Mouse (Mus musculus) MEL (cell line): Measurements from ENCODE around the gene Tln2. TPM values are rescaled to one million over a fixed set of nuclear protein-coding genes. Genes with fewer than 3 reads are reported as not detected.

ENCODE experiments used
- DNase-seq: peaks from one replicate; pipeline ENCODE4 v3.0.0; 2011; ENCODE audit warnings: low read depth, low spot score
- H3K27ac ChIP-seq: 2 replicates; pipeline ENCODE4 v1.5.1; 2012; ENCODE audit warnings: low read depth, mild to moderate bottlenecking, control low read depth, low read length, moderate library complexity; ENCODE audit not compliant: control insufficient read depth
- H3K27me3 ChIP-seq, 2 experiments: fragments of 150-350 bp in 1 of 2; sonication (generic) in 1 of 2; 2 replicates each; pipeline ENCODE4 v1.6.1; 2012; ENCODE audit warnings: low read length in 2 of 2, mild to moderate bottlenecking in 2 of 2, improper control_type of control experiment in 1 of 2, moderate library complexity in 1 of 2; ENCODE audit not compliant: insufficient read depth in 2 of 2, control insufficient read depth in 1 of 2
- H3K36me3 ChIP-seq, 2 experiments: 2 replicates each; pipeline ENCODE4 v1.6.1; 2012 to 2014; ENCODE audit warnings: low read length in 2 of 2, improper control_type of control experiment in 1 of 2, inconsistent platforms in 1 of 2, mild to moderate bottlenecking in 1 of 2; ENCODE audit not compliant: insufficient read depth in 2 of 2, control insufficient read depth in 1 of 2
- H3K4me1 ChIP-seq, 2 experiments: fragments of 150-350 bp in 1 of 2; sonication (generic) in 1 of 2; 2 replicates each; pipeline ENCODE4 v1.6.1; 2012; ENCODE audit warnings: low read length in 2 of 2, improper control_type of control experiment in 1 of 2, mild to moderate bottlenecking in 1 of 2; ENCODE audit not compliant: insufficient read depth in 2 of 2, control insufficient read depth in 1 of 2
- H3K4me3 ChIP-seq, 2 experiments: fragments of 150-350 bp in 1 of 2; sonication (generic) in 1 of 2; 2 replicates each; pipeline ENCODE4 v1.5.1; 2012; ENCODE audit warnings: low read depth in 2 of 2, low read length in 2 of 2, mild to moderate bottlenecking in 2 of 2, moderate library complexity in 2 of 2, control low read depth in 1 of 2, improper control_type of control experiment in 1 of 2; ENCODE audit not compliant: control insufficient read depth in 1 of 2, insufficient read depth in 1 of 2
- H3K79me2 ChIP-seq: 2 replicates; pipeline ENCODE4 v1.6.1; 2012; ENCODE audit warnings: mild to moderate bottlenecking, low read length, moderate library complexity; ENCODE audit not compliant: control insufficient read depth, poor library complexity, insufficient read depth
- H3K9ac ChIP-seq: 2 replicates; pipeline ENCODE4 v1.6.1; 2012; ENCODE audit warnings: low read depth, mild to moderate bottlenecking, control low read depth, low read length, moderate library complexity; ENCODE audit not compliant: control insufficient read depth, poor library complexity, severe bottlenecking
- H3K9me3 ChIP-seq: fragments of 150-350 bp; sonication (generic); replicated peaks from 2 replicates; pipeline ENCODE4 v1.6.1; 2012; ENCODE audit warnings: mild to moderate bottlenecking, low read length, improper control_type of control experiment, moderate library complexity; ENCODE audit not compliant: insufficient read depth
- BHLHE40 ChIP-seq: IDR thresholded peaks from 2 replicates; pipeline ENCODE4 v1.6.1; 2012; ENCODE audit warnings: low read depth, mild to moderate bottlenecking, inconsistent platforms, low read length, improper control_type of control experiment, borderline replicate concordance
- HCFC1 ChIP-seq: IDR thresholded peaks from 2 replicates; pipeline ENCODE4 v1.6.1; 2012; ENCODE audit warnings: low read depth, mild to moderate bottlenecking, inconsistent platforms, low read length, improper control_type of control experiment, moderate library complexity
- MAX ChIP-seq: IDR thresholded peaks from 2 replicates; pipeline ENCODE4 v1.6.1; 2011; ENCODE audit warnings: low read length, improper control_type of control experiment
- MAZ ChIP-seq: IDR thresholded peaks from 2 replicates; pipeline ENCODE4 v1.6.1; 2012; ENCODE audit warnings: low read depth, mild to moderate bottlenecking, inconsistent platforms, low read length, improper control_type of control experiment
- MEF2A ChIP-seq: IDR thresholded peaks from 2 replicates; pipeline ENCODE4 v1.6.1; 2014; ENCODE audit warnings: low read depth, mild to moderate bottlenecking, inconsistent platforms, low read length, improper control_type of control experiment; ENCODE audit not compliant: poor library complexity, insufficient replicate concordance, severe bottlenecking; ENCODE audit errors: extremely low read depth
- MXI1 ChIP-seq: IDR thresholded peaks from 2 replicates; pipeline ENCODE4 v1.6.1; 2011; ENCODE audit warnings: mild to moderate bottlenecking, low read depth, low read length, improper control_type of control experiment
- MYB ChIP-seq: IDR thresholded peaks from 2 replicates; pipeline ENCODE4 v1.6.1; 2011; ENCODE audit warnings: mild to moderate bottlenecking, low read depth, low read length, improper control_type of control experiment
- MYC ChIP-seq: IDR thresholded peaks from 2 replicates; pipeline ENCODE4 v1.6.1; 2011; ENCODE audit warnings: low read depth, mild to moderate bottlenecking, low read length, improper control_type of control experiment, moderate library complexity
- NRF1 ChIP-seq: IDR thresholded peaks from 2 replicates; pipeline ENCODE4 v1.6.1; 2014; ENCODE audit warnings: low read depth, mild to moderate bottlenecking, inconsistent platforms, low read length, improper control_type of control experiment, moderate library complexity; ENCODE audit not compliant: poor library complexity, insufficient read depth, severe bottlenecking
- POLR2AphosphoS2 ChIP-seq: IDR thresholded peaks from 2 replicates; pipeline ENCODE4 v1.6.1; 2011; ENCODE audit warnings: low read length, improper control_type of control experiment
- RCOR1 ChIP-seq: IDR thresholded peaks from 2 replicates; pipeline ENCODE4 v1.6.1; 2012; ENCODE audit warnings: low read depth, mild to moderate bottlenecking, inconsistent platforms, low read length, improper control_type of control experiment
- SIN3A ChIP-seq: IDR thresholded peaks from 2 replicates; pipeline ENCODE4 v1.6.1; 2012; ENCODE audit warnings: low read length, improper control_type of control experiment, inconsistent platforms
- SMC3 ChIP-seq: IDR thresholded peaks from 2 replicates; pipeline ENCODE4 v1.6.1; 2011; ENCODE audit warnings: low read depth, low read length, improper control_type of control experiment
- TBP ChIP-seq: IDR thresholded peaks from 2 replicates; pipeline ENCODE4 v1.8.0; 2011; ENCODE audit warnings: low read depth, low read length, improper control_type of control experiment
- ZC3H11A ChIP-seq: IDR thresholded peaks from 2 replicates; pipeline ENCODE4 v1.6.1; 2012; ENCODE audit warnings: low read depth, mild to moderate bottlenecking, inconsistent platforms, low read length, improper control_type of control experiment
- ZKSCAN1 ChIP-seq: IDR thresholded peaks from 2 replicates; pipeline ENCODE4 v1.6.1; 2012; ENCODE audit warnings: low read depth, mild to moderate bottlenecking, inconsistent platforms, low read length, improper control_type of control experiment, moderate library complexity
- ZNF384 ChIP-seq: IDR thresholded peaks from 2 replicates; pipeline ENCODE4 v1.6.1; 2012; ENCODE audit warnings: low read depth, mild to moderate bottlenecking, inconsistent platforms, low read length, improper control_type of control experiment
- polyA plus RNA-seq, 2 experiments: library from polyadenylated mRNA; stranded (reverse) in 1 of 2; unstranded in 1 of 2; fragments of >175 nt in 1 of 2; fragments of >200 nt in 1 of 2; gene quantifications; 2 replicates each; pipeline versions ENCODE4 v1.2.1 to v1.2.4; 2012; ENCODE audit warnings: low replicate concordance in 2 of 2, low read depth in 1 of 2; ENCODE audit not compliant: insufficient read length in 2 of 2, insufficient read depth in 1 of 2, missing spikeins in 1 of 2
- total RNA-seq: library from RNA; depleted of rRNA; stranded (reverse); fragments of 300-350 nt; gene quantifications from 2 replicates; pipeline ENCODE4 v1.2.3, GENCODE M21; 2012

Gene Tln2
- total and polyA plus RNA-seq, 3 experiments, result not detected

GRCm38 (mm10) chr9:67286801-67287200, 272.7 kb downstream of the Tln2 start:
- H3K9ac ChIP-seq, result no peak overlapping the region
- H3K27ac ChIP-seq, result no peak overlapping the region
- no peaks in the 10 kb centered on the region for H3K27me3 ChIP-seq
- no peaks in the 10 kb centered on the region for H3K4me1 ChIP-seq
- no peak overlapping the region for H3K4me3 ChIP-seq
- TF ChIP-seq SIN3A, result no peak
- no peak for TF ChIP-seq ZC3H11A
- no peak for TF ChIP-seq POLR2AphosphoS2
- TF ChIP-seq ZNF384, result no peak
- no peak for TF ChIP-seq BHLHE40
- no peak for DNase-seq
- H3K79me2 ChIP-seq, result no peaks in the 10 kb centered on the region
- H3K36me3 ChIP-seq, result no peaks in the 10 kb centered on the region
- no peaks in the 10 kb centered on the region for H3K9me3 ChIP-seq

- TF ChIP-seq MAZ (no peak), MXI1 (no peak), MYB (no peak), MAX (no peak), HCFC1 (no peak), NRF1 (no peak), RCOR1 (no peak), ZKSCAN1 (no peak), POLR2AphosphoS2 (no peak), MYC (no peak), TBP (no peak), MEF2A (no peak), SMC3 (no peak)
- no peaks in the 10 kb centered on the region for H3K79me2 ChIP-seq
- H3K4me3 ChIP-seq, result no peak overlapping the region
- H3K9ac ChIP-seq, result no peak overlapping the region
- H3K9me3 ChIP-seq, result no peaks in the 10 kb centered on the region
- H3K4me1 ChIP-seq, result no peaks in the 10 kb centered on the region
- H3K36me3 ChIP-seq, result no peaks in the 10 kb centered on the region
- H3K27ac ChIP-seq, result no peak overlapping the region
- no peak for DNase-seq
- no peaks in the 10 kb centered on the region for H3K27me3 ChIP-seq
Observed at GRCm38 (mm10) chr9:67285544-67285943, 274.0 kb downstream of the Tln2 start.
